Mouse (Mus musculus): ENCODE measurements at regions not wholly inside any gene's neighbourhood (a gene's known extent, or its start where the extent isn't known, plus 50 kb on each side); places are given as distances from the start of the nearest gene placed in this dataset.

- TF ChIP-seq CTCF (IDR thresholded peaks at IDR 0.05; ENCODE audit: low read depth, low read length) (no peak), POLR2A (IDR thresholded peaks at IDR 0.05; ENCODE audit: extremely low read depth, insufficient read depth, low read length) (no peak)
Measured at GRCm38 (mm10) chr1:104605301-104605700, 163.0 kb upstream of the Cdh20 start.

Data from liver, adult 2 months (tissue).